Mouse (Mus musculus) embryo, embryonic 11 days (tissue): ENCODE measurements around the gene Nup98.

Experiments used
- DNase-seq: peaks from one replicate; pipeline ENCODE4 v3.0.0-alpha.2; 2015

The Nup98 gene

DNA sequence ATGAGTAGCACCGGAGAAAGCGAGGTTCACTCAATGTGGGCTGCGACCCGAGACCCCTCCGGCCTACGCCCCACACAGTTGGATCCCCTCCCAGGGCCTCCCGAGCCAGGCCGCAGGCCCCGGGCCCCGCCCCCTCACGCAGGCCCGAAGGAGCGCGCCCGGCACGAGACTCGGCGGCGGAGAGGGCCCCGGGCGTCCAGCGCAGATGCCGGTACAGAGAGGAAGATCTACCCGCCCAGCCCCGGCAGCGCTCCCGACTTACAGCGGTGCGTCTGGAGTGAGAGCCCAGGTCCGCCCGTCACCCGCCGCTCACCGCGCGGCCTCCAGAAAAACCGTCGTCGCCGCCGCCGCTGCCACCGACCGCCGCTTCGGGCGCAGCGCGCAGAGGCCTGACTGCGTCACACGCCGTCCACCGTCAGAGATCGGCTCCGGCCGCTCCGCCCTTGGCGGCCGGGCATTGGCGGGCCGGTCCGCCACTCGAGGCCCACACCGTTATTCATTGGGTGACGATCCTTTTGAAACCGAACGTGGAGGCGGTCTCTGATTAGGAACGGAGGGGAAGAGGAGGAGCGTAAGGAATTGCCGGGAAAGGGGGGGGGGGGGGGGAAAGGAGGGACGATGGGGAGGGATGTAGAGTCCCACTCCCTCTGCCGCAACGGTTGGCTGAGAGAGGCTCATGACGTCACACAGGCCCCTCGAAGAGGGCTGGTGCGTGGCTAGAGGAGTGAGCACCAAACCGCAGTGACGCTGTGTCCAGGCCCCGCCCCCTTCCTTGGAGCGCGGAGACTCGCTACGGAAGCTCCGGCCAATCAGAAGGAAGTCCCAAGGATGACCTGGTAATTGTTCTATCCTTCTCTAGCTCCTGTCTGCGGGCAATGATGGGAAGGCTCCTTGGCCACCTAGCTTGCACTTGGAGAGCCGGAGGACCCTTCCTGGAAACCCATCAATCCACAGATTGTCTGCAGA lies at the start of gene Nup98, which contains the start of gene Pgap2:
Gene Nup98, minus strand, starts transcription at position 421 of the 966 bp plus-strand sequence.
Gene Pgap2, plus strand, starts transcription at position 453 of the 966 bp plus-strand sequence.
- peak; percentile 100 for DNase-seq

DNA sequence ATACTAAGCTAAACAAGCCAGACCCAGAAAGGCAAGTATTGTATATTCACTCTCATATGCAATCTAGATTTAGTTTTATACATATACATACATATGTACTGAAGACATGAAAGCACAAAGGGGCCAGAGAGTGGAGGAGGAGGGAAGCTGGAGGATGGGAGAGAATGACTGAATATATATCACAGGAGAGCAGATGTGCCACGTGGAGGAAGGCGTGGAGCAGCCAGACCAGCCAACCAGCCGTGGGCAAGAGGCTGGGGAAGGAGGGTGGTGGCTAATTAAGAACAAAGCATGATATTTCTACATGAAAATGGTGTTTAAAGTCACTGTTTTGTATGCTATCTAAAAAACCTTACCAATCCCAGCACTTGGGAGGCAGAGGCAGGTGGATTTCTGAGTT lies 48.8 kb upstream of the Nup98 start:
- no peak for DNase-seq

DNA sequence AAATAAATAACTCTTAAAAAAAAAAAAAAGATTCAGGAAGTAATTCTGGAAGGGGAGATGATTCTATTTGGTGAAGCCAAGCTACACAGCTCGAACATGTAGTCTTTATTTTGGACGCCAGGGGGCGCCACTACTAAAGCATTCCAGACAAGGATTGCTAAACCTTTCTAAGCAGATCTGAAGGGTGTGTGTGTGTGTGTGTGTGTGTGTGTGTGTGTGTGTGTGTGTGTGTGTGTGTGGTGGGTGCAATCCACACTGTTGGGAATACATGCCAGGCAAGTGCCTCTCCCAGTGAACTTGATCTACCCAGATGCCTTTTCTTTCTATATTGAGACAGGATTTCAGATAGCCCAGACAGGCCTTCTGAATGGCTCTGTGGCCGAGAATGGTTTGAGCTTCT lies 48.2 kb upstream of the Nup98 start:
- DNase-seq, result peak; percentile 80

DNA sequence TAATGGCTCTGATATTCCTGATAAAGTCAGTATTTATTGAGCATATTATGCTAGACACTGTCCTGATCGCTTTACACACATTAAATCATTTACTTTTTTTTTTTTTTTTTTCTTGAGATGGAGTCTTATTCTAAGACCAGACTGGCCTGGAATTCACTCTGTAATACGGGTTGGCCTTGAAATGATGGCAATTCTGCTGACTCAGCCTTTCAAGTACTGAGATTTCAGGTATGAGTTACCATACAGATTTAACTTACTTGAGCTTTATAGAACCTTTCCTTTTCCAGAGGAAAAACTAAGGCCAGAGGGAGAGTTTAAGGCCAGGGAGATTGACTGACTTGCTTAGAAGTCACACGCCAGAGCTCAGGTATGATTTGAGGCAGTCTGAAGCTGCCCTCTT lies 46.7 kb upstream of the Nup98 start:
- DNase-seq, result no peak

DNA sequence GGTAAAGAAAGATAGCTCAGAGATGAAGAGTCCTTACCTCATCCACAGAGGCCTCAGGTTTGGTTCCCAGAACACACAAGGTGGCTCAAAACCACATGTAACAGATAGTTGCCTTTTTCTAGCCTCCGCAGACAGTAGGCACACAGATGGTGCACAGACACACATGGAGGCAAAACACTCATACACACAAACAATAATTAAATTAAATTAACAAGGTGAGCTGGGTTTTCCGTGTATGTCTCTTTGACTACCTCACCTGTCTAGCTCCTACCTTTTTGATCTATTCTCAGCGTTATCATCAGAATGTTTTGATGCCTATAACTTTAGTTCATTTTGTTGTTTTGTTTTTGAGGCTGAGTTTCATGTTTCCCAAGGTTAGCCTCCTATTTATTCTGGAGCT lies 46.0 kb upstream of the Nup98 start, which contains the start of gene Rhog:
Gene Rhog, minus strand, starts transcription at position 101 of the 400 bp plus-strand sequence.
- DNase-seq, result no peak

DNA sequence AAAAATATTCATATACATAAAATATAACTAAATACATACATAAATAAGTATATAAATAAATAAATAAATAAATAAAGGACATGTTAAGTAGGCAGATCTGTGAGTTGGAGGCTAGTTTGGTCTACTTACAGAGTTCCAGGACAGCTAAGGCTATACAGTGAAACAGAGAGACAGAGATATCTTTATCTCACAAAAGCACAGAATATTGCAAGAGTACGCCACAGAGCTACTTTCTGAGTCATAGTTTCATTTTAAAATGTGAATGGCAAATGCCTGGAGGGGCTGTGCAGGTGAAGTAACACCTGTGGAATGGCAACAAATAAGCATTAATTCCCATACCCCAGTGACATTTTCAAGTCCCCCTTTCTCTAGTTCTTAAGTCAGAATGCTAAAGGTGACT lies 43.7 kb upstream of the Nup98 start:
- DNase-seq, result no peak

DNA sequence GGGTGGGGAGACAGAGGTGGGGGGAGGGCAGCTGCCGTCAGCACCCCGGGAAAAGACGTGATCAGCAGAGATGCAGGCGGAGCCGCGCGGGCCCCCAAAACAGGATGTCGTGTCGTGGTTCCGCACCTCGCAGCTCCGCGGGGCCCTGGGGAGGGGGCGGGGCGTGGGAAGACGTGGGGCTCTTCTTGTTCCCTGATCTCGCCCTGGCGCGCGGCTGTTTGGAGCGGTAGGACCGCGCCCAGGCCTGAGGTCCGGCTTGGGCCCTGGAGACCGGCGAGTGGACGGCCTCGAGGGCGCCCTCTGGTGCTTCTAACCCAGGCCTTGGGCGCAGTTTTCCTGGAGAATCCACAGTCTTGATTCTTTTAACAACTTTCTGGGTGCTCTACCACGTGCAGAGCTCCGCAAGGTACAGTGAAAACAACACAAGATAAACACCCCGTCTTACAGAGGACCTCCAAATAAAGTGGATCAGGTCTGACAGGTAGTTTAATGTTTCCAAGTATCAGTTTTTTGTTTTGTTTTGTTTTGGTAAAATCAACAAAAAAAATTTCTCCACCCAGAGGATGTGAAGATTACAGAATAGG lies 40.7 kb upstream of the Nup98 start:
- DNase-seq, result peak; percentile 93

DNA sequence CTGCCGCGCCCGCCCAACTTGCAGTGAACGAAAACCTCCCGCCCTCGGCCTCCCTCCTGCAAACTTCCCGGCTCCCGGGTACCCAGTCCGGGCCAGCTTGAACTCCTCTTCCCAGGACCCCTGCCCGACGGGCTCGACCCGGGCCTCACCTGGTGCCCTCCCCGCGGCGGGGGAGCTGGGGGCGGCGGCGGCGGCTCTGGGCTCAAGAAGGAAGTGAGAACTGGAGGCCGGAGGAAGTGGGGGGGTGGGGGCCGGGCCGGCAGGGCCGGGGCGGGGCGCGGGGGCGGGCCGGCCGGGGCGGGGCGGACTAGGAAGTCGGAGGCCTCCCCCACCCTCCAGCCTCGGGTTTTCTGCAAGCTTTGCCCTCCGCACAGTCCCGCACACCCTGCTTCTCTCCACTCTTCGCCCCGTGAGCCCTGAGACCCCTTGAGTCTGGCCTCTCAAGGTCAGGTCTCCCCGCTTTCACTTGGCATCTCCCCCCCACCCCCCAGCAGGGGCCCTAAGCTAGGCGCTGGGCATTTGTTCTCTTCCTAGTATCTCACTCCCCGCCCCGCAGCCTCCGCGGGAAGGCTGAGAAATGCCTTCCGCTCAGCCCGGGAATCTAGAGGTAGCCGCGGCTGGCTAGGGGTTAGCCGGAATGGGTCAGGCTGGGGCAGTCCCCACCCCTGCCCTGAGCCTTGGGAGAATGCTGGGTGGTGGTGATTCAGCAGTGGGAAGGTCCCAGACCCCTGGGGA lies 40.1 kb upstream of the Nup98 start:
- peak; percentile 85 for DNase-seq

DNA sequence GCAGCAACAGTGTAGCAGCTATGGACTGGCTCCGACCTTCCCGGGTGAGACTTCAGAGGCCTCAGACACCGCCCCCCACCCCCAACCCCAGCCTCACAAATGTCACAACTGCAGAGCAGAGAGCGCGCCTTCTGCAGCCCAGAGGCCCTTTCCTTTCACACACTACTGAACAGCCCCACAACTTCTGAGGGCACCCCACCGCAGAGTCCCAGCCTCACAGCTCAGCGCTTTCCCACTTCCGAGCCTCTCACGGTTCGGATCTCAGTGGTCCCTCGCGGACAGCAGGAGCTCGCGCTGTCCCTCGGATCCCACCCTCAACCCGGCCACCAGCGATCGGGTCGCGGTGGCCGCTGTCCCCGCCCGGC lies 39.5 kb upstream of the Nup98 start:
- no peak for DNase-seq

DNA sequence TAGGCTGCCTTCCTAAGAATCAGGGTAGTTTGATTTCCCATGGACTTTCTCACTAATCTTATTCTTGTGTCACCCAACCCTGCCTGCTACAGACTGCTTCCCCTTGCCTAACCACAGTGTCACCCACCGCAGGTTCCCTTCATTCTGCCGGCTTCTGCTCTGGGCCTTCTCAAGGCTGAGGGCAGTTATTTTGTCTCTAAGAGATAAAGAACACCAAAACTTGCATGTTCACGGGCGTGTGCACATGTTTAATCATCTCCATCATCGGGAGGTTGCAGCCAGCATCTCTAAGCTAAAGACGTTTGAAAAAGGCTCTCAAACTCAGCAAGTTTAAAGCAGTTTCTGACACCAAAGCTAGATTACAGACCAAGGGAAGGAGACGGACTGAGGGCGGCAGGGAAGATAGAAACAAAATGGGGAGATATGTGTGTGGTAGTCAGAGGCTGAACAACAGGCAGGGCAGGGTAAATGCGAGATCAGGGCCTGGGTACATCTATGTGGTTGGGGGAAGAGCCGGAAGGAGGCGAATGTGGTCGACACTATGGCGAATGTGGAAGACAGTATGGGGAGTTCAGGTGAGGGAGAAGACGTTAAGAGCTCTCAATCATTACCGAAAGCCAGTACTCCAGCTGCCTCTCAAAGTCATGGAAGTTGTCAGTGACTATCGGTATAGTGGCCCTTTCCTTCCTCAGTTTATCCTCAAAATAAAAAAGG lies 38.9 kb upstream of the Nup98 start:
- no peak for DNase-seq

DNA sequence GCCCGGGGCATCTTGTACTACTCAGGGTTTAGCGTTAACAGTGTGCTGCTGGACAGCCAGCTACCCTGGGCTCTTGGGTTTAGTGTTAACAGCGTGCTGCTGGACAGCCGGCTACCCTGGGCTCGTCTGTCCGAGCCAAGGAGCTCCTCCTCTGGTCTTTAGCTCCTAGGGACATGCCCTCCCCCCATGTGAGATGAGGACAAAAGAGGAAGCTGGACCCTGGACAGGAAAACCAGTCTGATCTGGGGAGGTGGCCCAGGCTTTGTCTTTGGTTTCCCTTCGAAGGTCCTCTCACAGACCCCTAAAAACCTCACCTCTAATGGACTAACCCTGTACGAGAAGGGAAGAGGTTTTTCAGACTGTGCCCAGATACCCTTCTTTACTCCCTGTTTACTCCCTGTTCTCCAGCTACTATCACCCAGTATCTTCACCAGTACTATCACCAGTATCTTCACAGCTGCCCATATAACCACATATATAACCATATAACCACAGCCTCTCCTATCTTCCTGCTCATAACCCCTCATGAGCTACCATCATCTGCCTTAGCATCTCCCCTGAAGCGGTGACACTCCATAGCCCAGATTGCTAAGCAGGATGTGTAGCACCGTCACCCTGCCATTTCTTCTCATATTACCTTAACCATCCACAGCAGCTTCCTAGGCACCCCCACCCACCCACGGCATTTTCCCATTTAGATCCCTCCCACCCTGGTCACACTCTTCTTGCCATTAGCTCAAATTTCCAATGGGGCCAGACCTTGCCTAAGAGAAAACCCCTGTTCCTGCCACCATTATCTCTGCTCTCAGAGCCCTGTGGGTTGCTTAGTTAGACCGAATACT lies 37.2 kb upstream of the Nup98 start:
- DNase-seq, result no peak

DNA sequence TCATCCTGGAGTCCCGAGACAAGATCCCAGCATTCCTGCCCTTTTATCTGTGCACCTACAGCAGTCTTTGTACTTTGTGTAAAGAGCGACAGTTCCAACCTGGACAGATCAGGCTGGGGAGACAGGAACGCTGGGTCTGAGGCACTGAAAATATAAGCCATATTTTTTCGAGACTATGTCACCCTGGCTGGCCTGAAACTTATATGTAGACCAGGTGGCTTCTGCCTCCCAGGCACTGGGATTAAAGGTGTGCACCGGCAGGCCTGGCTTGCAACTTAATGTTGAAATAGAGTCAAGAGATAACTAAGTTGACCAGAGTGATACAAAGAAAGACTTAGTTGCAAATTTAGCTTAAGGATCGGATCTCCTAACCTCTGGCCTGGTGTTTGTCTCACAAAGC lies 36.3 kb upstream of the Nup98 start:
- no peak for DNase-seq

DNA sequence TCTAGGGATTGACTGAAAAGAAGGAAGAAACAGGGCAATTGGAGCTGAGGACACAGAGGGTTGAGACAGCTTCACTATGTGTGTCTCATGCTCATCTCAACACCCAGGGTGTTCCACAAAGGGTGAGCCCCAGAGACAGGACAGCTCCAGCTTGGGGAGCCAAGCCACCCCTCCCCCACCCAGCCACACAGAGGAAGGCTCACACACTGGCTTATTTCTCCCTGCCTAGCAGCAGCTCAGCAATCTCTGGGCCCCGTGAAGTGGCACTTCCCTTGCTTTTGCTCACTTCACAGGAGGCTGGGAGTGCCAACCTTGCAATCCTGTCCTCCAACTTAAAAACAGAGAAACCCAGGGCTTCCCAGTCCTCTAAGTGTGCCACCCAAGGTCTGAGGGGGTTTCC lies 35.8 kb upstream of the Nup98 start:
- peak; percentile 25 for DNase-seq

DNA sequence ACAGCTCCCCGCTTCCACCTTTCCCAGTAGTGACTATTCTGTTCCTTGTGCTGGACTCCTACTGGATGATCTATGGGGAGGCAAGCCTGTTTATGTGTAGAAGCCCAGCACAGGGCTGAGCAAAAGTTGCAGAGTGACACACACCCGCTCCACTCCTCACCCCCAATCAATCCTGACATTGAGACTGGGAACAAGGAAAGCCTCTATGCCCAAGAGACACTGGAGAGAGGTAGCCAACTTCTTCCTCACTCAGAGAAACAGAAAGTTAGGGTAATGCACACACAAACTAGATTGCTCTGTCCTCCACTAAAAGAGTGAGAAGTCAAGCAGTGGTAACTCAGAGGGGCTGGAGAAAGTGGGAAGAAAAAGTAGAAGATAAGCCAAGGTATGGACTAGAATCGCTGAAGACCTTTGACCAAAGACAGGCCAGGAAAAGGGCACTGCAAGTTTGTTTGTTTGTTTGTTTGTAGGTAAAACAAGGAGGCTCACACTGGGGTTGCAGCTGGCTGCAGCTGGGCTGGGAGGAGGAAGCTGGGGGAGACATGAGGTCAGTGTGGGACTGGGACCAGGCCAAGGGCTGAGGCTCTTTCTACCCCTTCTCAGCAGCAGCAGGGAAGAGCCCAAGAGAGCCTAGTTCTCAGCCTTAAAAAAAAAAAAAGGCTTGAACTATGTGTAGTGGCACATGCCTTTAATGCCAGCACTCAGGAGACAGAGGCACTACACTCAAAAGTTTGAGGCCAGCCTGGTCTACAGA lies 35.0 kb upstream of the Nup98 start:
- DNase-seq, result no peak

DNA sequence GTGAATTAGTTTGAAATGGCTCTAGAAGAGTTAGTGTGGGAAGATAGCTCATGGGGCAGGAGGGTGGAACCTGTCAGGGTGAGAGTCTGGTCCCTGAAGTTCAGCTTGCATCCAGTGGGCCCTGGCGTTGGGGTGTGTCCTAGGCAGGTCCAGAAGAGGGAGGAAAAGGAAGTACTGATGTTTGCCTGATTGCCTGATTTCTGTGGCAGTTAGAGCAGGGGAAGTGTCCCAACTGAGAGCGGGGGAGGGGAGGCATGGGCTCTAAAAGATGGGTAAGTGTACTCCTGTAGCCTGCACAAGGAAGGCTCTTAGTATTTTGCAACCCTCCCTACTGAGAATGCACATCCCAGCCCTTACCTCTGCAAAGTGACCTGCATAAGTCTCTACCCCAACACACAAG lies 33.9 kb upstream of the Nup98 start:
- no peak for DNase-seq

DNA sequence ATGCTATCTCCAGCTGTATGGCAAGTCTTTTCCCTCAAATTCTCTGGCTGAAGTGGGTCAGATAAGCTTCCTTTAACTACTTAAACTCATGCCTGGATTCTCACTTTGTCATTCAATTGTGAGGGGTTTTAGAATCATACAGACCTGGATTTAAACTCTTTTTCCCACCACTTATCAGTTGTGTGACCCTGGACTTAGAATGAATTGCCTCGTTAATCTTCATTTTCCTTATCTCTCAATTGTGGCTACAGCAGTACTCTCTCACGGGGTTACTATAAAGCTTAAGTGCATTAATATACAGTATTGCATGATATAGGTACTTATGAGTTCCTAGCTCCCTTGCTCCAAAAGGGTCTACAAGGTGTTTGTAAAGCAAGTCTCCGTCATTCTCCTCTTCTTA lies 32.9 kb upstream of the Nup98 start:
- no peak for DNase-seq

DNA sequence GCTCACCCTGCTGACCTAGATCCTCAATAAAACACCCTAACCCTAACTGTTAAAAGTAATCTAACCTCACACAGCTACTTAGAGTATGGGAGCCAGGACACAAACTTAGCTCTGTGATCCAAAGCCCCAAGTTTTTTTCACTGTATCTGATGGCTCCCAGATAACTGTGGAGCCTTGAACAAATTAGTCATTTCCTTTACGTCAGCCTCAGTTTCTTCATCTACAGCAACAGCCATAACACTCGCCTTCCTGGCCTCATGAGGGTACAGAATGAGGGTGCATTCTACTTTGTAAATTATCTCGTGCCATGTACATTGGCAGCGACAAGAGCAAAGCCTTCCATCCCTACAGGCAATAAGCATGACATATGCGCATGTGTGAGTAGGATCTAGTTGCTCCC lies 32.4 kb upstream of the Nup98 start:
- DNase-seq, result no peak

DNA sequence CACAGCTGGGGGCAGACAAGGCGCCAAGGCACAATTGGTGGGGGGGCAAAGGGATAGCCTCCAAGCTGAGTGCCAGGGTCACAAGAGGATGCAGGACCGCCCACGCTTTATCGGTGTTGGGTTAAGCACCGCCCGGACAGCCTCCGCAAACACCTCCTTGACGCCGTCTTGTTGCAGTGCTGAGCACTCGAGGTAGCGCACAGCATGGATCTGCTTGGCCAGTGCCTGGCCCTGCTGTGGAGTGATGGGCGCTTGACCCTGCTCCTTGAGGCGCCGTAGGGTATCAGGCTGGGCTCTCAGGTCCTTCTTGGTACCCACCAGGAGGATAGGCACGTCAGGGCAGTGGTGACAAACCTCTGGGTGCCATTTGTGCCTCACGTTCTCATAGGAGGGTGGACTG lies 29.6 kb upstream of the Nup98 start:
- no peak for DNase-seq

DNA sequence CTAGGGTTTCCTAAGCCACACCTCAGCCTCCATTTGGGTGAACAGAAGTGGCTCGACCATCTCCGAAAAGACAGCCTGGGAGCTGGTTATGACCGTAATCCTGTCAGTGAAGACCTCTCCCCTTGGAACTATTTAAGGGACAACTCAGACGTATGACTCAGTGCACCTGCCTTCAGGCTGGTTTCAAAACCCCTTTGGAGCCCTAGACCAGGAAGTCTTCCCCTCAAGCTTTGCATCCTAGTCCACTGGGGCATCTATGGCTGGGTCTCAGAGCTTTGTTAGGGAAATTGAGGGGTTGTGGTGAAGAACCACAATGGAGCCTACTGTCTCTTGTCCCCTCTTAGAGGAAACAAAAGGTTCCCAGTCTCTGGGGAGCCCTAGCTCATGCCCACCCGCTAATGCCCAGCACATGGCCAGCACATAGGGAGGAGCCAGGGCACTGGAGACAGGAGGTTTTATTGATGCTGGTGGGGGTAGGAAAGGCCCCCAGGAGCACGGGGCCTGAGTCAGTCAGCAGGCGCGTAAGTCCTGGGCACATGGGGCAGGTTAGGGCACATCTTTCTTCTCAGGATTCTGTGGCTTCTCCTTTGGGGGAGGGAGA lies 28.8 kb upstream of the Nup98 start:
- DNase-seq, result no peak

DNA sequence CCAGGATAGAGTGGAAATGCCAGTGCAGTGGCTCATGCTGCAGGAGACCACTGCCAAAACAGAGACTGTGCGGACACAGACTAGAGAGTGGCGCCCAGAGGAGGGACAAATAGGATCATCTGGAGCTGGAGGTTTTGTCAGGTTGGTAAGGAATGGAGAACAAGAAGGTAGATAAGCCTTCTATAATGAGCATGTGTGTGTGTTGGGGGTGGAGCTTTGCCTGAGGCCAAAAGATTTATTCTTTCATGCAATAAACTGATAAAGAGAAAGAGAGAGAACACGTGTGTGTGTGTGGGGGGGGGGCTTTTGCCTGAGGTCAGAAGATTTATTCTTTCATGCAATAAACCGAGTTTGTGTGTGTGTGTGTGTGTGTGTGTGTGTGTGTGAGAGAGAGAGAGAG lies 23.1 kb upstream of the Nup98 start:
- no peak for DNase-seq

DNA sequence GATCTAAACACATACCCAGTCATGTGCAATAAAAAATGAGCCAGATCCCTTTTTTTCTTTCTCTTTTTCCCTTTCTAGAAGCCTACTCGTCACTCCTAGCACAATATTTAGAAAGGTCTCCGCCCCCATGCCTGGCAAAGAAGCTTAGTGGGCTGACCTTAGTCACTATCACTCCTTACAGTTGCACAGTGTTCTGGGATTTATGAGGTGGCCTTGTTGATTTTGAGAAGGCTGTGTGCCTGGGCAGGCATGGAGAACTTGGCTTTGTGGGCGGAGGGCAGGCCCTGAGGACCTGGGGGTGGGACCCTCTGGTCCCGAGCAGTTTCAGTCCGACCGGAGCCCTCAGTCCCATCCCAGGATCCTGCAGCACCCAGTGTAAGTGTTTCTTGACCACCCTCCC lies 19.8 kb upstream of the Nup98 start:
- no peak for DNase-seq
